In genomic region chr13:104640694-104641454, GRCm38 (mm10) we compare ENCODE assay signal across 14 mouse cellular contexts.
DNase-seq lines count a peak whose midpoint lies in the region; ATAC-seq and TF ChIP-seq lines count a peak whose summit lies in the region.
"Had no signal": no experiment of that assay in that cellular context is flagged by ENCODE, and none has a peak within 500 bp of the region (broad histone marks: within the 10 kb centered on the region; RNA-seq: fewer than 3 reads in every experiment).

No protein-coding gene starts in this region.

- no peak overlapping the region for H3K4me2 ChIP-seq in lung, postnatal 0 days (replicated peaks; ENCODE audit: low read depth, low read length)
- H3K4me2 ChIP-seq in liver, embryonic 12.5 days, result no peak overlapping the region
- no peak overlapping the region for H3K4me2 ChIP-seq in hindbrain, embryonic 14.5 days (replicated peaks)
- no peak overlapping the region for H3K4me2 ChIP-seq in hindbrain, embryonic 13.5 days
- H3K4me2 ChIP-seq: embryonic facial prominence, embryonic 12.5 days; forebrain, embryonic 13.5 days; limb, embryonic 13.5 days had no signal

- ATAC-seq in lung, postnatal 0 days, result peak; percentile 57
- peak; percentile 53; the same call in 1 of the 2 replicates for ATAC-seq in liver, embryonic 12.5 days
- no peak for ATAC-seq in hindbrain, embryonic 14.5 days (ENCODE audit: low FRiP score)
- ATAC-seq in hindbrain, embryonic 13.5 days (ENCODE audit: low FRiP score), result no peak
- ATAC-seq: forebrain, embryonic 13.5 days had no signal

- H3K9ac ChIP-seq in lung, postnatal 0 days (replicated peaks; ENCODE audit: low read depth), result no peak overlapping the region
- no peak overlapping the region for H3K9ac ChIP-seq in liver, embryonic 12.5 days
- no peak overlapping the region for H3K9ac ChIP-seq in hindbrain, embryonic 14.5 days
- H3K9ac ChIP-seq in hindbrain, embryonic 13.5 days, result no peak overlapping the region
- H3K9ac ChIP-seq: embryonic facial prominence, embryonic 12.5 days; forebrain, embryonic 13.5 days; limb, embryonic 13.5 days had no signal

- intact Hi-C loops in gastrocnemius, adult 2 months (cut with DNase I), result no loop called here

- no peak for TF ChIP-seq CTCF in gastrocnemius, adult 2 months (IDR thresholded peaks at IDR 0.05)
- TF ChIP-seq CTCF in lung, postnatal 0 days (IDR thresholded peaks at IDR 0.05), result no peak
- no peak for TF ChIP-seq CTCF in lung, adult 2 months (IDR thresholded peaks at IDR 0.05; ENCODE audit: insufficient read depth, low read length)

- TF ChIP-seq POLR2A in lung, adult 2 months (IDR thresholded peaks at IDR 0.05; ENCODE audit: borderline replicate concordance, extremely low read depth, low read depth, low read length), result no peak

- DNase-seq in gastrocnemius, adult 2 months, result no peak
- DNase-seq in gastrocnemius, postnatal 25 days, result no peak
- DNase-seq in lung, postnatal 0 days (ENCODE audit: low spot score), result peak; percentile 60
- DNase-seq in lung, adult 2 months, result no peak
- DNase-seq in yolk sac, embryonic 10.5 days (ENCODE audit: low spot score), result peak; percentile 38
- no peak for DNase-seq in hindbrain, embryonic 14.5 days (ENCODE audit: low spot score)
- DNase-seq: cerebellum, adult 8-10 months; midbrain, embryonic 14.5 days; right cerebral cortex, postnatal 14 days had no signal

- no peaks in the 10 kb centered on the region for H3K36me3 ChIP-seq in lung, postnatal 0 days (ENCODE audit: insufficient read depth, low read length)
- no peaks in the 10 kb centered on the region for H3K36me3 ChIP-seq in liver, embryonic 12.5 days
- H3K36me3 ChIP-seq in hindbrain, embryonic 14.5 days (replicated peaks; ENCODE audit: control insufficient read depth, insufficient read depth), result no peaks in the 10 kb centered on the region
- H3K36me3 ChIP-seq in hindbrain, embryonic 13.5 days, result peaks cover 7% of the 10 kb centered on the region; the same call in 1 of the 2 replicates

- no peak overlapping the region for H3K4me3 ChIP-seq in gastrocnemius, adult 2 months
- H3K4me3 ChIP-seq in lung, postnatal 0 days (ENCODE audit: low read depth, low read length), result no peak overlapping the region
- H3K4me3 ChIP-seq in lung, adult 2 months (replicated peaks; ENCODE audit: extremely low read depth, low read depth, low read length), result no peak overlapping the region
- H3K4me3 ChIP-seq in liver, embryonic 12.5 days, result no peak overlapping the region
- H3K4me3 ChIP-seq in hindbrain, embryonic 14.5 days (replicated peaks; ENCODE audit: low read length), result no peak overlapping the region
- H3K4me3 ChIP-seq in hindbrain, embryonic 13.5 days, result no peak overlapping the region
- H3K4me3 ChIP-seq: embryonic facial prominence, embryonic 12.5 days; forebrain, embryonic 13.5 days; limb, embryonic 13.5 days had no signal

- no peak for TF ChIP-seq EP300 in lung, postnatal 0 days (IDR thresholded peaks at IDR 0.05)

- no peaks in the 10 kb centered on the region for H3K9me3 ChIP-seq in lung, postnatal 0 days (ENCODE audit: low read length)
- no peaks in the 10 kb centered on the region for H3K9me3 ChIP-seq in liver, embryonic 12.5 days (replicated peaks)
- H3K9me3 ChIP-seq in hindbrain, embryonic 14.5 days (ENCODE audit: control insufficient read depth, low read length), result no peaks in the 10 kb centered on the region
- no peaks in the 10 kb centered on the region for H3K9me3 ChIP-seq in hindbrain, embryonic 13.5 days
- H3K9me3 ChIP-seq: embryonic facial prominence, embryonic 12.5 days; forebrain, embryonic 13.5 days; limb, embryonic 13.5 days had no signal

- H3K4me1 ChIP-seq in lung, postnatal 0 days (ENCODE audit: insufficient read depth, low read depth, low read length), result no peaks in the 10 kb centered on the region; the same call in 1 of the 2 replicates
- peaks cover 2% of the 10 kb centered on the region; the same call in 1 of the 2 replicates for H3K4me1 ChIP-seq in lung, adult 2 months (ENCODE audit: control insufficient read depth, insufficient read depth, low read length)
- H3K4me1 ChIP-seq in liver, embryonic 12.5 days, result 0 out of 2 replicates have a peak, but pooled peaks cover 12% of the 10 kb centered on the region
- H3K4me1 ChIP-seq in hindbrain, embryonic 14.5 days (replicated peaks; ENCODE audit: control insufficient read depth, insufficient read depth, low read length), result no peaks in the 10 kb centered on the region
- H3K4me1 ChIP-seq in hindbrain, embryonic 13.5 days (replicated peaks), result no peaks in the 10 kb centered on the region
- H3K4me1 ChIP-seq: embryonic facial prominence, embryonic 12.5 days; forebrain, embryonic 13.5 days; limb, embryonic 13.5 days had no signal

- WGBS in lung, postnatal 0 days, result 54% methylated on average over 5 of the region's 5 CpGs
- WGBS in lung, adult 2 months, result 70% methylated on average over 5 of the region's 5 CpGs
- WGBS in liver, embryonic 12.5 days (ENCODE audit: insufficient replicate concordance), result 66% methylated on average over 5 of the region's 5 CpGs
- WGBS in hindbrain, embryonic 14.5 days, result 88% methylated on average over 5 of the region's 5 CpGs
- WGBS in hindbrain, embryonic 13.5 days, result 84% methylated on average over 5 of the region's 5 CpGs

- no peaks in the 10 kb centered on the region for H3K27me3 ChIP-seq in lung, postnatal 0 days (replicated peaks; ENCODE audit: insufficient read depth, low read length)
- H3K27me3 ChIP-seq in liver, embryonic 12.5 days (replicated peaks), result no peaks in the 10 kb centered on the region
- H3K27me3 ChIP-seq in hindbrain, embryonic 14.5 days (ENCODE audit: control insufficient read depth, insufficient read depth, low read length), result no peaks in the 10 kb centered on the region
- H3K27me3 ChIP-seq in hindbrain, embryonic 13.5 days, result no peaks in the 10 kb centered on the region
- H3K27me3 ChIP-seq: embryonic facial prominence, embryonic 12.5 days; forebrain, embryonic 13.5 days; limb, embryonic 13.5 days had no signal

- H3K27ac ChIP-seq in gastrocnemius, adult 2 months, result 0 out of 2 replicates have a peak overlapping the region, but pooled peaks have one; percentile 4
- H3K27ac ChIP-seq in lung, postnatal 0 days (ENCODE audit: low read length), result peak overlapping the region; percentile 51; the same call in 1 of the 2 replicates
- peak overlapping the region; percentile 72 for H3K27ac ChIP-seq in liver, embryonic 12.5 days
- H3K27ac ChIP-seq in hindbrain, embryonic 14.5 days, result no peak overlapping the region
- no peak overlapping the region for H3K27ac ChIP-seq in hindbrain, embryonic 13.5 days
- H3K27ac ChIP-seq: embryonic facial prominence, embryonic 12.5 days; forebrain, embryonic 13.5 days; limb, embryonic 13.5 days had no signal

Comparison
In these comparisons a context has a peak if more than half of its experiments do, and no peak if none do; other contexts are left out.
1. DNase-seq: peak in lung, postnatal 0 days (single experiment) and yolk sac, embryonic 10.5 days (single experiment); none in gastrocnemius, adult 2 months (single experiment), gastrocnemius, postnatal 25 days (single experiment), lung, adult 2 months (single experiment) and hindbrain, embryonic 14.5 days (single experiment).
2. H3K27ac ChIP-seq: peak in gastrocnemius, adult 2 months (single experiment), lung, postnatal 0 days (single experiment) and liver, embryonic 12.5 days (single experiment); none in hindbrain, embryonic 14.5 days (single experiment) and hindbrain, embryonic 13.5 days (single experiment).
3. ATAC-seq: peak in lung, postnatal 0 days (single experiment) and liver, embryonic 12.5 days (single experiment); none in hindbrain, embryonic 14.5 days (single experiment) and hindbrain, embryonic 13.5 days (single experiment).